Mouse (Mus musculus): ENCODE data around the gene Nt5c.
A peak's percentile ranks its signal among the peaks of the same experiment; 100 is the strongest.
"Not testable (repeated sequence)": the region's sequence is repeated elsewhere in the genome, so short reads cannot be mapped to it uniquely, and the experiment has no call there.

Nt5c gene

GRCm38 (mm10) chr11:115509773-115510506 lies 18.3 kb upstream of the Nt5c start:
- DNase-seq: no peak

- no peak for DNase-seq
Measured at GRCm38 (mm10) chr11:115508061-115508460, 16.4 kb upstream of the Nt5c start.

DNA sequence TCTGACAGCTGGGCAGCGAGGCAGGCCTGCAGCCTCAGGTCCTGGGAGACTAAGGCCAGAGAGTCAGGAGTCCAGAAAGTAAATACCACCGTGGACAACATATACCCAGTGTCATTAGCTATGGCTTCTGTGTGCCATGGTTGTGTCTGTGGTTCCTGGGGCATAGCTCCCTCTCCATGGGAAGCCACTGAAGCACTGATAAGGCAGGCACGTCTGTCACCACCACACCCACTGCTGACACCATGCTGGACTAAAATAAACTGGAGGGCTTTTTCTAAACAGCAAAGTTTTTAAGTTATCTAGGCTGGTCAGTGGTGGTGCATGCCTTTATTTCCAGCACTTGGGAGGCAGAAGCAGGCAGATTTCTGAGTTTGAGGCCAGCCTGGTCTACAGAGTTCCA lies 14.9 kb upstream of the Nt5c start:
- DNase-seq: no peak

DNA sequence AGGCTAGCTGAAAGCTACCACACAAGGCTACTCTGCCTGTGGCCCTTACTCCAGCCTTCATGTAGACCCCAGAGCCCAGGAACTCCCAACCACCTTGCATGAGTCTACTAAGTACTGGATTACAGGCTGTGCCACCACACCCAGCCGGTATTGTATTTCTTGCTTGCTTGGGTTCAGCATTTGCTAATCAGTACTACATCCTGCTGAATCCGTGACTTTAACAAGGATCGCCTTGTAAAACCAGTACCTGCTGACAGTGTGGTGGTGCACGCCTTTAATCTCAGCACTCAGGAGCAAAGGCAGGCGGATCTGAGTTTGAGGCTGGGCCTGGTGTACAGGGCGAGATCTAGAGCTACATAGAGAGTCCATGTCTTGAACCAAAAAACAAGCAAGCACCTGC lies 11.0 kb upstream of the Nt5c start:
- no peak for DNase-seq

DNA sequence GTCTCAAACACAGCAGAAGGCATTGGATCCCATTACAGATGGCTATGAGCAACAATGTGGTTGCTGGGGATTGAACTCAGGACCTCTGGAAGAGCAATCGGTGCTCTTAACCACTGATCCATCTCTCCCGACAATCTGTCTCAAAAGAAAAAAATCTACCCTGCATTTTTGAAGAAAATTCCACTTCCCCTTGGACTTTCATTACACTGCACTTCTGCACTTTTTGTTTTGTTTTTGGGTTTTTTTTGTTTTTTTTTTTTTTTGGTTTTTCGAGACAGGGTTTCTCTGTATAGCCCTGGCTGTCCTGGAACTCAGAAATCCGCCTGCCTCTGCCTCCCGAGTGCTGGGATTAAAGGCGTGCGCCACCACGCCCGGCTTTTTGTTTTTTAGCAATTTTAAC lies 4.9 kb upstream of the Nt5c start:
- DNase-seq: not testable (repeated sequence)

DNA sequence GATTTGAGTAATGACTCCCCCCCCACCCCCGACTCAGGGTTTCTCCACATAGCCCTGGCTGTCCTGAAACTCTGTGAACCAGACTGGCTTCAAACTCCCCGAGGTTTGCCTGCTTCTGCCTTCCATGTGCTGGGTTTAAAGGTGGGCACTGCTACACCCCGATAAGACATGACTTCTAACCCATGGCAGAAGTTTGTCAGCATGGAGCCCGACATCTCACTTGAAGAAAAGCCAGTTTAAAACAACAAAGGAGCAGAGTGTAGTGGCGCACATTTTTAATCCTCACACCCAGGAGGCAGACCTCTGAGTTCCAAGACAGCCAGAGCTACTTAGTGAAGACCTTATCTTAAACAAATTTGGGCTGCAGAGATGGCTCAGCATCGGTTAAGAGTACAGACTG lies 725 bp upstream of the Nt5c start:
- no peak for DNase-seq

DNA sequence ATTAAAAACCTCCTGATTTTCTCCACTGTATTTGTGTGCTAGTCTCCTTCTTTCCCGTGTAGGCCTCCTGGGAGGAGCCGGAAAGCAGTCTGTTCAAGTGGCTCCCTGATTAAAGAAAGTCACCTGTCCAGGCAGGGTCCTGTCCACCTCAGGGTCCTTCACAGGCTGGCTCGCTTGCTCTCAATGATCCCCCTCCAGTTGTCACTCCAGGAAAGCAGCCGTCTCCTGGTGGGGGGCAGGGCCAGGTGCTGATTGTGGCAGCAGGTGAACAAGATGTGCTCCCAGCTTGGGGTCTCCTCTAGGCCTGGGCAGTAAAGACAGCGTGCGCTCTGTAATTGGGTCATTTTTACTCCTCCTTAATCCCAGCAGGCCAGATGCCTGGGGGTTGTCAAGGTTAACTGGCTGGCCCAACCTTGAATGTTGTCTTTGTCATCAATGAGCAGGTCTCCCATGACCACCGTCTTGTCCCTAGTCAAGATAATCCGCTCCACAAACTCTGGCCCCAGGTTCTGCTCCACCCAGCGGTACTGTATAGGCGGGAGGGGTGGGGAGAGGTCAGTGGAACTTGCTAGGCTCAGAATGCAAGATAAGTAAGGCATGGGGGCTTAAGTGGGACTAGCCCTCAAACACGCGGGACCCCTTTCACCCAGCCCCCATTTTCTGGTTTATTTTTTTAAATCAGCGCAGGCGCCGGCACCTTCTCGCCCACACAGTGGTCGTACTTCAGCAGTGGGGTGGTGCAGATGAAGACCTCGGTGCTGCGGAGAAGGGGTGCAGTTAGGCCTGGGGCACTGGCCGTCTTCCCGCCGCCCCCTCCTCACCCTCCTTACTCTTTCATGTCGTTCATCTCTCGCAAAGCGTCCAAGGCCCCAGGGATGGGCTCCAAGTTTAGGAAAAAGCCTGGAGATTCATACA lies 964 bp downstream of the Nt5c start:
- DNase-seq: peak in 1 of 2 experiments; percentile 14

- no peak for DNase-seq
Measured at GRCm38 (mm10) chr11:115488551-115489104, 3.0 kb downstream of the Nt5c start.

GRCm38 (mm10) chr11:115485155-115485554 lies 6.5 kb downstream of the Nt5c start:
- no peak for DNase-seq

DNA sequence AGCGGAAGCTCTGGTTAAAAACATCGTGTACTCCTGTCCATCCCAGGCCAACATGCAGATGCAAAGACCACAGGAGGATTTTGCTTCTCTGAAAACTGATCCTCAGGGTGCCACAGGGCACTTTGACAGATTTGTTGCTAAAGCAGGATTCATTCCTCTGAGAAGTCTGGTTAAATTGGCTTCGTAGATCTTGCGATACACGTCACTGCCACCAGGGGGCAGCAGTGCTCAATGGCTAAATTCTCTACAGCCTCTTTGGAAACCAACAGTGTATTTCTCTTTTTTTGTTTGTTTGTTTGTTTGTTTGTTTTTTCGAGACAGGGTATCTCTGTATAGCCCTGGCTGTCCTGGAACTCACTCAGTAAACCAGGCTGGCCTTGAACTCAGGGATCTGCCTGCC lies 7.9 kb downstream of the Nt5c start:
- DNase-seq: peak; percentile 48 to 81

DNA sequence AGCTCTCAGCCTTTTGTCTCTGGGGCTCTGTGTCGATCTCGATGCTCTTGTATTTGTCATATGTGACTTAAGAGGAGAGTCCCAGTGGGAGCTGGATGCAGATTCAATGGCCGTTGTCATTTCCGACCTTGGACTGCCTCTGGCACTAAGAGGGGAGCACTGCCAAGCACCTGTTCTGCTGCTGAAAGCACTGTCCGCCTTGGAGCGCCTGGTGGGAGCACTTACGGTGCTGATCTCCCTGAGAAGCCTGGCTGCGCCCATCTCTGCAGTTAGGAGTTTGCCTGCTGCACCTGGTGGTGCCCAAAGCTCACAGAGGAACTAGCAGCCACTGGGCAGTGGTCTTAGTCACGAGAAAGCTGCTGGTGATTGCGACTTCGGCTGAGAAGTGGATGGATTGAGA lies 8.4 kb downstream of the Nt5c start:
- no peak for DNase-seq

DNA sequence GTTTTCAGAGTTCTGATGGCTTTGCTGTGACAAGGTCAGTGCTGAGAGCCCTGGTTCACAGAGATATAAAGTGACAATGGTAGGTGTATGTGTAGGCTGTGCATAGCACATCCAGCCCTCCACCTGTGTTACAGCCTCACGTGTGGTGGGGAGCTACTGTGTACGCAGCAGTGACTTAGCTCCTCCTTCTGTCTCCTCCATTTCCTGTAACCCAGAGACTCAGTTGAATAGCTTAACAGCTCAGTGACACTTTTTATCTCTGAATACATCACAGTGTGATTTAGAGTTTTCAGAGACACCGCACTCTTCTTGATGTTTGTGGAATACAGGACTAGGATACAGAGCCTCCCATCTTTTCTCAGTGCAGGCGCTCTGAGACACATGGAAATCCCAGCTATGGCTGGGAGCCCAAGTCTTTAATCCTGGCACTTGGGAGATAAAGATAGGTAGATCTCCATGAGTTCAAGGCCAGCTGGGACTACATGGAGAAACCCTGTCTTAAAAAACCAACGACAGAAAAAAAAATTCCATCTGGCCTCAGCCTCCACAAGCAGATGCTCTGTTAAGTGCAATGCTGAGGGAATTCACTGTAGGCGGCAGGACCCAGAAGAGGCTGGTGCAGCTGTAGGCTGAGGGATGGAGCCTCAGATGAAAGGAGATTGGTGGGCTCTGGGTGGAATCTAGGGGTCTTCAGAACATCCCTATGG lies 10.0 kb downstream of the Nt5c start:
- no peak for DNase-seq

GRCm38 (mm10) chr11:115478296-115478938 lies 13.2 kb downstream of the Nt5c start:
- no peak for DNase-seq

DNA sequence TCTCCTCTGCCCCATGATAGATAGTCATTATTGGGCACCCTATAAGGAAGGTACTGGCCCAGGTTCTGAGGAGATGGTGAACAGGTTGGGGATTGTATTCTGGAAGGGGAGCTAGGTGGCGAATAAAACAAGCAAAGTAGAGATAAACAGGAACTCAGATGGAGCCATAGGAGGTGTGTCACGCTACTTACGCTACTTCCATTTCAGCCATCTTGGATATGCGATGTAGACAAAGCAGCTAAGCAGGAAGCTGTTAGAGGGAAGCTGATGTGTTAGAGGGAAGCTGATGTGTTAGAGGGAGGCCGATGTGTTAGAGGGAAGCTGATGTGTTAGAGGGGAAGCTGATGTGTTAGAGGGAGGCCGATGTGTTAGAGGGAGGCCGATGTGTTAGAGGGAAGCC lies 14.3 kb downstream of the Nt5c start:
- not testable (repeated sequence) for DNase-seq

DNA sequence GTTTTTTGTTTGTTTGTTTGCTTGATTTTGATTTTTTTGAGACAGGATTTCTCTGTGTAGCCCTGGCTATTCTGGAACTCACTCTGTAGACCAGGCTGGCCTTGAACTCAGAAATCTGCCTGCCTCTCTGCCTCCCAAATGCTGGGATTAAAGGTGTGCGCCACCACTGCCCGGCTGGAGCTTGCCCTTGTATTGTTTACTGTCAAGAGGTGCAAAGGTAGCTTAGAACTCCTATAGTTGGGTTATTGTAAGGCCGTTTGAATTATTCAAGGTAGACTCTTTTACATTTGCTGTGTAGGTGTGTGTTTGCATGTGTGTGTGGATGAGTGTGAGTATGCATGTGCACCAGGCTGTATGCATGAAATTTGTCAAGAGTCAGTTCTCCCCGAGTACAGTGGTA lies 15.0 kb downstream of the Nt5c start:
- DNase-seq: not testable (repeated sequence)

DNA sequence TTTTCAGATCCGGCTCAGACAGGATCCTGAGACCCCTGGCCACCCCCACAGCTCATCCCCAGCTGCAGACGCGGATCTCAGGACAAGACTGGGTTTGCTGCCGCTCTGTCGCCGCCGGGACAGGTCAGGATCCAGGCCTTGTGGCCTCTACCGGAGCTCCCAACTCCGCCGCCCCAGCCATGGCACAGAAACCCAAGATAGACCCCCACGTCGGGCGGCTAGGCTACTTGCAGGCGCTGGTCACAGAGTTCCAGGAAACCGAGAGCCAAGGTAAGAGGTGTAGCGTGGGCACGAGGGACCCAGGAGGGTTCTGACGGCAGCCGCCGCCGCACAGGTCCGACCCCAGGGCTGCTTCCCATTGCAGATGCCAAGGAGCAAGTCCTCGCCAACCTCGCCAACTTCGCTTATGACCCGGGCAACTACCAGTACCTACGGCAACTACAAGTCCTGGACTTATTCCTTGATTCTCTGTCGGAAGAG lies 15.9 kb downstream of the Nt5c start:
- no peak for DNase-seq

DNA sequence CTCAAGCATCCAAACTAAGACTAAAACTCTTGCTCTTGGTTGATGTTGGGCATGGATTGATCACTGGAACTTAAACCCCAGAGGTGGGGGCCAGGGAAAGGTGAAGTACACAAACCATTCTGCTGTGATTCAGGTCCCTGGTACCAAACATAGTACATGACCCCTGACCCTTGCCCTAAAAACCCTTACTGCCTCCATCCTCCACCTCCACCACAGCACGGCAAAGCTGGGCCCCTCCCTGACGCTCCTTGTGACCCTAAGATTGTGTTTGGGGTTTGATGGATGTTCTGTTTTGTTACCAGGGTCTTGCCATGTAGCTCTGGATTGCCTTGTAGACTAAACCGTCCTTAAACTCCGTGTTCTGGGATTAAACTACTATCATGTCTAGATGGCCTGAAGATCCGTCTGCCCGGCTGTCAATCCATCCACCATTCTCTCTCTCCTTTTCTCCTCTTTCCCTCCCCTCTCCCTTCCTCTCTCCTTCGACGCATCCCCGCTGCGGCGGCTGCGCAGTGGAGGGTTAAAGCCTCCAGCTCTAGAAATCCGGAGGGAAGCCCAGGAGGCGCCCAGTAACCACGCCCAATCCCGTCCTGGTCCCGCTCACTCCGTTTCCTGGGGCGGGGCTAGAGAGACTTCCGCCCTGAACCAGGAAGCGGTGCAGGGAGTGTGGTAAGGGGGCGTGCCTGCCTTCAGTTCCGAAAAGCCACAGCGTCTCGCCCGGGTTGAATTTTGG lies 16.5 kb downstream of the Nt5c start, which contains the start of gene Armc7:
Gene Armc7, plus strand, starts transcription at position 643 of the 733 bp plus-strand sequence.
- DNase-seq: peak; percentile 88 to 95

DNA sequence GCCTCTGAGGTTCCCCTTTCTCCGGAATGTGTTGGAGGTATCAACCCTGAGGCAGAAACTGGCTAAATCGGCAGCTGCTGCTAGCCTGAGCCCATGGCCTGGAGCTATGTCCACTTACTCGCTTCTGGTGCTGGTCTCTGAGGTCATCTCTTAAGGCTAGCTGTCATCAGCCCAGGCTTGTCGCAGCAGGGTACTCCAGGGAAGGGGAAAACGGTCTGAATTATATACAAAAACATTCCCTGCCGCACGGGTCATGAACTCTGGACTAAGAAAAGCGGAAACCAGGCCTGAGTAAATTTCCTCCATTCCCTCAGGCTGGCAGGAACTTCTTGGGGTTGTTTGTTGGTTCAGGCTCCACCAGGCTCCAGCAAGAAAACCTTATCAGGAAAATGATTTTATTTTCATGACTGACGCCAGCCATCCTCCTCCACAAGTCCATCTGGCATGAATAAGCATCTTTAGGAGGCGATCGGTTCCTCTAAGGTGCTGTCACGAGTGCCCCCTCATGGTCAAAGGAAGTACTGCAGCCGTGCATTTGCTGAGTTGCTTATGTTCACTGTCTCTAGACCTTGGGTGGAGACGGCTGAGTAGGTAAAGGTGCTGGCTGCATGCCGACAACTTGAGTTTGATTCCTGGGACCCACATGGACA lies 17.9 kb downstream of the Nt5c start:
- DNase-seq: peak; percentile 79 to 93

- DNase-seq: no peak
Measured at GRCm38 (mm10) chr11:115472183-115472582, 19.5 kb downstream of the Nt5c start.

- no peak for DNase-seq
Measured at GRCm38 (mm10) chr11:115467217-115467618, 24.4 kb downstream of the Nt5c start.

GRCm38 (mm10) chr11:115464851-115465250 lies 26.8 kb downstream of the Nt5c start:
- no peak for DNase-seq
